Mouse (Mus musculus): ENCODE data around the gene Cldn34b2. TPM values are rescaled to one million over a fixed set of nuclear protein-coding genes. Genes with fewer than 3 reads are reported as not detected.
"Not testable (repeated sequence)": the region's sequence is repeated elsewhere in the genome, so short reads cannot be mapped to it uniquely, and the experiment has no call there.

Cldn34b2 gene
- not detected in 2 replicates for polyA plus RNA-seq (2014; fragmentation: Nextera tagmentation; extraction: Ambion mirVana)

DNA sequence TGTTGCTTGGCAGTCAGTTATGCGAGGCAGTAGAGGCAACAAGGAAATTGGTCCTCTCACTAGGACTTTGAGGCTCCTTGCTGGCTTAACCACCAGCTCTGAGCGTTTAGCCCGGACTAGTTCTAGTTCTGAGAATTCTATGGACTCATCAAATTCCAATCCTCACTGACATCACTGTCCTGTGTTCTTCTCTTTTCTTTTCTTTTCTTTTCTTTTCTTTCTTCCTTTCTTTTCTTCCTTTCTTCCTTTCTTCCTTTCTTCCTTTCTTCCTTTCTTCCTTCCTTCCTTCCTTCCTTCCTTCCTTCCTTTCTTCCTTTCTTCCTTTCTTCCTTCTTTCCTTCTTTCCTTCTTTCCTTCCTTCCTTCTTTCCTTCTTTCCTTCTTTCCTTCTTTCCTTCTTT lies at the start of gene Cldn34b2:
Cldn34b2 (minus strand) TSS at position 101 of the 400 bp plus-strand sequence.
- H3K4me2 ChIP-seq; H3K4me1 ChIP-seq (ENCODE audit: control insufficient read depth, insufficient read depth, low read length); H3K4me3 ChIP-seq (ENCODE audit: low read depth, low read length); H3K36me3 ChIP-seq (ENCODE audit: control insufficient read depth, insufficient read depth, low read length); H3K9ac ChIP-seq (ENCODE audit: low read depth, low read length); H3K27ac ChIP-seq (ENCODE audit: low read depth, low read length); ATAC-seq (replicated peaks; ENCODE audit: insufficient number of reproducible peaks, low FRiP score, low TSS enrichment); H3K27me3 ChIP-seq (ENCODE audit: control insufficient read depth, insufficient read depth, low read length); H3K9me3 ChIP-seq (replicated peaks; ENCODE audit: control insufficient read depth, low read length): not testable (repeated sequence)
- WGBS (ENCODE audit: insufficient replicate concordance) = 61% methylated on average over 3 of the region's 3 CpGs

DNA sequence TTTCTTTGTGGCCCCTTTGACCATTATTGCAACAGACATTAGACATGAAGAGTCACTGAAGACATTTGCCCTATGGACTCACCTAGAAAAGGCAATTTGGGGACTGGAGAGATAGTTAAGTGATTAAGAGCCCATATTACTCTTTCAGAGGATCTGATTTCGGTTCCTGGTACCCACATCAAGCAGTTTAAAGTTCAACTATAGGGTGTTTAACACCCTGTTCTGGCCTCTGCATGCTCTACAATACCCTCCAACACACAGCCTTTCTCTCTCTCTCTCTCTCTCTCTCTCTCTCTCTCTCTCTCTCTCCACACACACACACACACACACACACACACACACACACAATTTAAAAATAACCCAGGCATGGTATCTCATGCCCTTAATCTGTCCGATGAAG lies 49.4 kb upstream of the Cldn34b2 start:
- Histone ChIP-seq H3K4me2 (no peak overlapping the region), H3K9ac (ENCODE audit: low read depth, low read length) (no peak overlapping the region), H3K9me3 (replicated peaks; ENCODE audit: control insufficient read depth, low read length) (no peaks in the 10 kb centered on the region), H3K36me3 (ENCODE audit: control insufficient read depth, insufficient read depth, low read length) (no peaks in the 10 kb centered on the region), H3K27ac (ENCODE audit: low read depth, low read length) (no peak overlapping the region), H3K27me3 (ENCODE audit: control insufficient read depth, insufficient read depth, low read length) (no peaks in the 10 kb centered on the region), H3K4me1 (ENCODE audit: control insufficient read depth, insufficient read depth, low read length) (no peaks in the 10 kb centered on the region), H3K4me3 (ENCODE audit: low read depth, low read length) (no peak overlapping the region)
- WGBS (ENCODE audit: insufficient replicate concordance) = 78% methylated on average over 2 of the region's 2 CpGs
- no peak for ATAC-seq (replicated peaks; ENCODE audit: insufficient number of reproducible peaks, low FRiP score, low TSS enrichment)

DNA sequence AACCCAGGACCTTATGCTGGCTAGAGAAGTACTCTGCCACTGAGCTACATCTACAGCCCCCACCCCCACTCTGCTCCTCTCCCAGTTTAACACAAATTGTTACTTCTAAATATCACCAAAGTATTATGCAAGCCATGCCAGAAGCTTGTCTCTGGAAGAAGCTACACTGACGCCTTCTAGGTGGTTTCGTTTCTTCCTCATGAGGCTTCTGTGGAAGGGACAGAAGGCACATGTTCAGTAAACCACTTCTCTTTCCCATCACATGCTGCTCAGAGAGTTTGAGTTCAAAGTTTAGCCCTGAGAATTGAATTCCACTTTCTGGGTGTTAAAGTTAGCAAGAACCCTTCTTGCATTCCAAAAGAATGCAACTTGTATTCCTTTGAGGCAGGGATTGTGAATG lies 49.0 kb upstream of the Cldn34b2 start:
- no peaks in the 10 kb centered on the region for H3K9me3 ChIP-seq (replicated peaks; ENCODE audit: control insufficient read depth, low read length)
- WGBS (ENCODE audit: insufficient replicate concordance) = 80% methylated on average over 2 of the region's 2 CpGs
- no peak for ATAC-seq (replicated peaks; ENCODE audit: insufficient number of reproducible peaks, low FRiP score, low TSS enrichment)

DNA sequence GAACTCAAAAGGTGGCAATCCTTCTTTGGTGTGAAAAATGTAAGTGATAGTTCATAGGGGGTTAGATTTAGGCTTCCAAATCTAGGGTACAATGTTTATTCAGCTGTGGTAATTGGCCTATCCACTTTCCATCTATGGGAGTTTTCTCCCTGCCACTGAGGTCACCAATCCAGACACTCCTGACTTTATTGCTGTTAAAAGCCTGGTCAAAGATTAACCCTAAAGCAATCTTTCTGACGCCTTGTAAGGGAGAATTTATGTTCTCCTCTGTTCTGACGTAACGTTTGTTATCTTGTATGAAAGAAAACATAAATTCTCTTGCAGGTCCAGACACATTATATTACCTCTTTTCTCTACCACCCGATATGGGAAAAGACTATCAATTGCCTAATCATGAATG lies 47.4 kb upstream of the Cldn34b2 start:
- no peak for ATAC-seq (replicated peaks; ENCODE audit: insufficient number of reproducible peaks, low FRiP score, low TSS enrichment)
- no peak overlapping the region for H3K4me3 ChIP-seq (ENCODE audit: low read depth, low read length)
- no peak overlapping the region for H3K9ac ChIP-seq (ENCODE audit: low read depth, low read length)
- H3K4me2 ChIP-seq = no peak overlapping the region
- H3K4me1 ChIP-seq (ENCODE audit: control insufficient read depth, insufficient read depth, low read length) = no peaks in the 10 kb centered on the region
- H3K27me3 ChIP-seq (ENCODE audit: control insufficient read depth, insufficient read depth, low read length) = no peaks in the 10 kb centered on the region
- no peaks in the 10 kb centered on the region for H3K36me3 ChIP-seq (ENCODE audit: control insufficient read depth, insufficient read depth, low read length)
- H3K27ac ChIP-seq (ENCODE audit: low read depth, low read length) = no peak overlapping the region
- H3K9me3 ChIP-seq (replicated peaks; ENCODE audit: control insufficient read depth, low read length) = no peaks in the 10 kb centered on the region
- 69% methylated on average over 4 of the region's 4 CpGs for WGBS (ENCODE audit: insufficient replicate concordance)

More for the DNA sequence above, 49.0 kb upstream of the Cldn34b2 start:
- no peak overlapping the region for H3K4me3 ChIP-seq (ENCODE audit: low read depth, low read length)
- H3K27ac ChIP-seq (ENCODE audit: low read depth, low read length) = no peak overlapping the region
- no peak overlapping the region for H3K9ac ChIP-seq (ENCODE audit: low read depth, low read length)
- H3K27me3 ChIP-seq (ENCODE audit: control insufficient read depth, insufficient read depth, low read length) = no peaks in the 10 kb centered on the region
- no peaks in the 10 kb centered on the region for H3K4me1 ChIP-seq (ENCODE audit: control insufficient read depth, insufficient read depth, low read length)
- no peaks in the 10 kb centered on the region for H3K36me3 ChIP-seq (ENCODE audit: control insufficient read depth, insufficient read depth, low read length)
- no peak overlapping the region for H3K4me2 ChIP-seq

DNA sequence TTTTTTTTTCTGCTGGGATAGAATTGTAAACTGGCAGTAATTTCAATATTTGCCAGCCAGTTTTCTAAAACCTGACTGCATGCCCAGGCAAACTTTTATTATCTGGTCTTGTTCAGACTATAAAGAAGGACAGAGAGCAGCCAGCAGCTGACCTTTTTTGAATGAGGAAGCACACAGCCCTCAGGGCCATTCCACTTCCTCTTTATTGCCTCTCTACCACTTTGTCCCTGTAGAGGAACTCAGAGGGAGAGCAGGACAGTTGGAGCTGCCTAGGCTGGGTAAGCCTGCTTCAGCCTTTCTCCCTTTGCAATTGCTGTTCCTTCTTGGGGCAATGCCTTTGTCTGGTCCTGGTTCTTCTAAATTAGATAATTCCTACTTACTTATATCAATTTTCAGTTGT lies 44.1 kb upstream of the Cldn34b2 start:
- Histone ChIP-seq H3K9me3 (replicated peaks; ENCODE audit: control insufficient read depth, low read length) (no peaks in the 10 kb centered on the region), H3K4me3 (ENCODE audit: low read depth, low read length) (no peak overlapping the region), H3K9ac (ENCODE audit: low read depth, low read length) (no peak overlapping the region), H3K36me3 (ENCODE audit: control insufficient read depth, insufficient read depth, low read length) (no peaks in the 10 kb centered on the region), H3K4me1 (ENCODE audit: control insufficient read depth, insufficient read depth, low read length) (no peaks in the 10 kb centered on the region), H3K27ac (ENCODE audit: low read depth, low read length) (no peak overlapping the region), H3K4me2 (no peak overlapping the region), H3K27me3 (ENCODE audit: control insufficient read depth, insufficient read depth, low read length) (no peaks in the 10 kb centered on the region)
- ATAC-seq (replicated peaks; ENCODE audit: insufficient number of reproducible peaks, low FRiP score, low TSS enrichment) = no peak

DNA sequence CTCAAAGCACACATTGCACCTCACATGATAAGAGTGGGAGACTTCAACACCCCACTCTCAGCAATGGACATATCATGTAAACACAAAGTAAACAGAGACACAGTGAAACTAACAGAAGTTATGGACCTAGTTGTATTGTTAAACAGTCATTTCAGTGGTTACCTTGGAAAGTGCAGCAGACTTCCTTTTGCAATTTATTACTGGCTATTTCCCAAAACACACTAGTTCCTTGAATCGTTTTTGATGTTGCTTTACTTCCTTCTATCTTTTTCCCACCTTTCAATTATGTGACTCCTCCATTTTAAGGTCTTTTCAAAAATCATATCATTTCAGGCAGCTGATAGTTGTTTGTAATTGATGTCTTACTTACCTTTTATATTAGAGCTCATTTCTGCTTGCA lies 43.5 kb upstream of the Cldn34b2 start:
- H3K27me3 ChIP-seq (ENCODE audit: control insufficient read depth, insufficient read depth, low read length) = no peaks in the 10 kb centered on the region
- H3K9me3 ChIP-seq (replicated peaks; ENCODE audit: control insufficient read depth, low read length) = no peaks in the 10 kb centered on the region
- no peak overlapping the region for H3K4me2 ChIP-seq
- no peak for ATAC-seq (replicated peaks; ENCODE audit: insufficient number of reproducible peaks, low FRiP score, low TSS enrichment)
- WGBS (ENCODE audit: insufficient replicate concordance) = 42% methylated on average over 1 of the region's 1 CpGs
- H3K36me3 ChIP-seq (ENCODE audit: control insufficient read depth, insufficient read depth, low read length) = no peaks in the 10 kb centered on the region
- no peaks in the 10 kb centered on the region for H3K4me1 ChIP-seq (ENCODE audit: control insufficient read depth, insufficient read depth, low read length)
- H3K27ac ChIP-seq (ENCODE audit: low read depth, low read length) = no peak overlapping the region
- H3K9ac ChIP-seq (ENCODE audit: low read depth, low read length) = no peak overlapping the region
- no peak overlapping the region for H3K4me3 ChIP-seq (ENCODE audit: low read depth, low read length)

DNA sequence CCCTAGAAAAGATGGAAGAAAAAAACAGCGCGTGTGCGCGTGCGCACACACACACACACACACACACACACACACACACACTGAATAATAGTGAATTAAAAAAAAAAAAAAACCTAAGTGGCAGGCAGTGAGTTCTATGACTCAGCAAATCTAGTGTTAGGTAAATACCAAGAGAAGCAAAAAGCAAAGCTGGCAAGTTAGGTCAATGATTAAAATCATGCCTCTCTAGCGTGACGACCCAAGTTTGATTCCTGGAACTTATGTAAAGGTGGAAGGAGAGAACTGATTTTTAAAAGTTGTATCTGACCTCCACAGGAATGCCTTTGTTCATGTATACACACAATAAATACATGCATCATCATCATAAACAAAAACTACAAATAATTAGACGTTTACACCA lies 41.7 kb upstream of the Cldn34b2 start:
- no peak for ATAC-seq (replicated peaks; ENCODE audit: insufficient number of reproducible peaks, low FRiP score, low TSS enrichment)

DNA sequence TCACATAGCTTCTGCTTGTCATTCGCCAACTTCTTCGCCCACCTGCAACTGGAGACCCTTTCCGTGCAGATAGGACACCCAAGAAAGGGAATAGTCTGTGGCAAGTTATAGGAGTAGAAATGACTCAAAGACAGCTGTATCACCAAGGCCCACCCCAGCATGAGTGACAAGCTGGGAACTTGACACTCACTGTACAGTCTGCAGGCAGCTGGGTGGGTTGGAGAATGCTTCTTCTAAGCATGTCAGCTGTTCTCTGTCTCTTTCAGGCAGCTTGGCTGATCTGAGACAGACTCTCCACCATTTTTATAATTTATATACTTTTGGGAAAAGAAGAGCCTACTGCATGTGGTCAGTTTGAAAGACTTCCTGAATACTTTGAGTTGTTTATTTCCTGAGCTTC lies 39.5 kb upstream of the Cldn34b2 start:
- H3K4me3 ChIP-seq (ENCODE audit: low read depth, low read length) = no peak overlapping the region
- H3K36me3 ChIP-seq (ENCODE audit: control insufficient read depth, insufficient read depth, low read length) = no peaks in the 10 kb centered on the region
- no peak for ATAC-seq (replicated peaks; ENCODE audit: insufficient number of reproducible peaks, low FRiP score, low TSS enrichment)
- 85% methylated on average over 3 of the region's 3 CpGs for WGBS (ENCODE audit: insufficient replicate concordance)
- H3K4me2 ChIP-seq = no peak overlapping the region
- no peaks in the 10 kb centered on the region for H3K9me3 ChIP-seq (replicated peaks; ENCODE audit: control insufficient read depth, low read length)
- H3K27me3 ChIP-seq (ENCODE audit: control insufficient read depth, insufficient read depth, low read length) = no peaks in the 10 kb centered on the region
- H3K9ac ChIP-seq (ENCODE audit: low read depth, low read length) = no peak overlapping the region
- no peaks in the 10 kb centered on the region for H3K4me1 ChIP-seq (ENCODE audit: control insufficient read depth, insufficient read depth, low read length)
- no peak overlapping the region for H3K27ac ChIP-seq (ENCODE audit: low read depth, low read length)

More for the DNA sequence above, 41.7 kb upstream of the Cldn34b2 start:
- Histone ChIP-seq H3K4me2 (no peak overlapping the region), H3K27me3 (ENCODE audit: control insufficient read depth, insufficient read depth, low read length) (no peaks in the 10 kb centered on the region), H3K9ac (ENCODE audit: low read depth, low read length) (no peak overlapping the region), H3K36me3 (ENCODE audit: control insufficient read depth, insufficient read depth, low read length) (no peaks in the 10 kb centered on the region), H3K4me1 (ENCODE audit: control insufficient read depth, insufficient read depth, low read length) (no peaks in the 10 kb centered on the region), H3K4me3 (ENCODE audit: low read depth, low read length) (no peak overlapping the region), H3K9me3 (replicated peaks; ENCODE audit: control insufficient read depth, low read length) (no peaks in the 10 kb centered on the region), H3K27ac (ENCODE audit: low read depth, low read length) (no peak overlapping the region)
- WGBS (ENCODE audit: insufficient replicate concordance) = 93% methylated on average over 8 of the region's 8 CpGs

DNA sequence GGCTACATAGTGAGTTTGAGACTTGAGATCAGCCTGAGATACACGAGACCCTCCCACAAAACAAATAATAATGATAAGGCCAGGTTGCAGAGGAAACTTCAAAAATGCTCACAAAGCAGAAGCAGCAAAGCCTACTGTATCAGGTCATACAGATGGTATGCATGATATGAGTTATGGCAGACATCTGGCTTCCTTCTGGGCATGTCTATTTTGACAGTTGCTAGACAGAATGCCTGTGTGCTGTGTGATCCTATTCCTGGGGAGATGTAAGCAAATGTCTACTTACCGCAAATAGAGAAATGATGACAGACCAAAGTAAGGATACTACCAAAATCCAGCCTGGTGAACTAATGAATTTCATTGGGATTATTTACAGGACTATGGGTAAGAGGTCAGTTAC lies 38.1 kb upstream of the Cldn34b2 start:
- ATAC-seq (replicated peaks; ENCODE audit: insufficient number of reproducible peaks, low FRiP score, low TSS enrichment) = no peak
- no peaks in the 10 kb centered on the region for H3K4me1 ChIP-seq (ENCODE audit: control insufficient read depth, insufficient read depth, low read length)
- no peak overlapping the region for H3K4me3 ChIP-seq (ENCODE audit: low read depth, low read length)
- no peaks in the 10 kb centered on the region for H3K9me3 ChIP-seq (replicated peaks; ENCODE audit: control insufficient read depth, low read length)
- H3K4me2 ChIP-seq = no peak overlapping the region
- no peak overlapping the region for H3K9ac ChIP-seq (ENCODE audit: low read depth, low read length)
- WGBS (ENCODE audit: insufficient replicate concordance) = 69% methylated on average over 2 of the region's 2 CpGs
- H3K36me3 ChIP-seq (ENCODE audit: control insufficient read depth, insufficient read depth, low read length) = no peaks in the 10 kb centered on the region
- H3K27me3 ChIP-seq (ENCODE audit: control insufficient read depth, insufficient read depth, low read length) = no peaks in the 10 kb centered on the region
- H3K27ac ChIP-seq (ENCODE audit: low read depth, low read length) = no peak overlapping the region
